Mouse (Mus musculus): Measurements from ENCODE around the gene Ablim2. TPM values are rescaled to one million over a fixed set of nuclear protein-coding genes. Genes with fewer than 3 reads are reported as not detected.
A peak's percentile ranks its signal among the peaks of the same experiment; 100 is the strongest.

The Ablim2 gene
- polyA plus RNA-seq, 1 experiment from 2014 or later = 0.45 TPM

DNA sequence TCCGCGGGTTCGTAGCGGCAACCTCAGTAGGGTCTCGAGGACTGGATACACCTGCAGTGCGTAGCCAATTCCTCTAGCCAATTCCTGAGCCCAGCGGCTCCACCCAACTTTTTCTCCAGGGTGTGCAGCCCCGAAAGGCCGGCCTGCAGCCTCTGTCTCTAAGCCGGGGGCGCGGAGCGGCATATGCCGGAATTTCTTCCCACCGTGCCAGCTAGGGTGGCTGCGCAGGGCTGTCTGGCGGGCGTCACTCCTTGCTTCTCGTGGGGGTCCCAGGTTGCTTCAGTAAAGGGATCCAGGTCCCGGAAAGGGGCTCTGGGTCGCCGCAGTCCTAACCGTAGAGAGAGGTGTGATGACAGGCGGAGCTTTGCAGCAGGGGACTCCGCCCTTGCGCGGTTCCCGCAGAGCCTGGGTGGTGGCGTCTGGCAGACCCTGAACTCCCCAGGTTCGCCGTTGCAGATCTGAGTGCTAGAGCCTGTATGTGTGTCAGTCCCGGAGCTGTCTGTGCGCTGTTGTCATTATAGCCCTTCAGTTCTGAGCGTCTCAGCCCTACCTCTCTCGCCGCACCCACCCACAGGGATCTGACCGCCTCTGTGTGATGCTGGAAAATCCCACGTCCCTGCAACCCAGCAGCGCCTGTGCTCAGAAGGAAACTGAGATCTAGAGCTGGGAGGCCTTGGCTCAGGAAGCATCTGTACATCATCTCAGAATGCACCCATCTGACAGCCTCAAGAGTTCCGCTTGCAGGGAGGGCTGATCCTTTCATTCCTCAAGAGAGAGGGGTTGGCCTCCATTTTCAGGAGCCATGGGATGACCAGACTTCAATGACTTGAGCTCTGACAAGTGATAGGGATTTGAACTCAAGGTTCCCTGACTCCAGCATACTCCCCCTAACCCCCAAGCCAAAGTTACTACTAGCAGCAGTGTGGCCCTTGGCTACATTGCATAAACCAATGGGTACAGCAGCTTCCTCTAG, 687 bp downstream of the Ablim2 start:
- Histone ChIP-seq H3K4me1 (ENCODE audit: insufficient read depth) (peaks cover 6% of the 10 kb centered on the region; the same call in 1 of the 2 replicates), H3K9me3 (ENCODE audit: low read length) (no peaks in the 10 kb centered on the region), H3K36me3 (replicated peaks; ENCODE audit: insufficient read depth, low read length) (no peaks in the 10 kb centered on the region), H3K9ac (replicated peaks) (peak overlapping the region; percentile 48), H3K4me3 (ENCODE audit: low read depth, low read length) (peak overlapping the region; percentile 58), H3K4me2 (ENCODE audit: low read depth, low read length) (peak overlapping the region; percentile 96), H3K27me3 (ENCODE audit: insufficient read depth, low read length) (peaks cover 29% of the 10 kb centered on the region), H3K27ac (ENCODE audit: low read depth) (no peak overlapping the region)
- no peak for ATAC-seq
- peak; percentile 30 for DNase-seq
- TF ChIP-seq EP300 (IDR thresholded peaks at IDR 0.05; ENCODE audit: low read depth) (no peak), CTCF (IDR thresholded peaks at IDR 0.05; ENCODE audit: low read depth) (no peak)
- WGBS (ENCODE audit: insufficient replicate concordance) = 2% methylated on average over 40 of the region's 40 CpGs

DNA sequence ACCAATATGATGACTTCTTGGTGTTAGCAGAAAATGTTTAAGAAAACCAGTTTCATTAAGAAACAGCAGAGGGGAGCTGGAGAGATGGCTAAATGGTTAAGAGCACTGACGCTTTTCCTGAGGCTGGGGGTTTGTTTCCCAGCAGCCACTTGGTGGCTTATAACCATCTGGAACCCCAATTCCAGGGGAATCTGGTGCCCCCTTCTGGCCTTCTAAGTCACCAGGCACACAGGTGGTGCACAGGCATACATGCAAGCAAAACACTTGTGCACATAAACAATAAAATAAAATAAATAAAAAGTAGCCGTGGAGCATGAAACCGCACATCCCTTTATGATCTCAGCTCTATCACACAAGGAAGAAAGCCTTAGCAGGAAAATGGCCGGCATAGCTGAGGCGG, 3.6 kb downstream of the Ablim2 start:
- no peak overlapping the region for H3K4me2 ChIP-seq (ENCODE audit: low read depth, low read length)
- H3K4me3 ChIP-seq (ENCODE audit: low read depth, low read length) = no peak overlapping the region
- 67% methylated on average over 5 of the region's 5 CpGs for WGBS (ENCODE audit: insufficient replicate concordance)
- TF ChIP-seq EP300 (IDR thresholded peaks at IDR 0.05; ENCODE audit: low read depth) = no peak
- no peak for TF ChIP-seq CTCF (IDR thresholded peaks at IDR 0.05; ENCODE audit: low read depth)
- no peak overlapping the region for H3K27ac ChIP-seq (ENCODE audit: low read depth)
- no peaks in the 10 kb centered on the region for H3K9me3 ChIP-seq (ENCODE audit: low read length)
- H3K4me1 ChIP-seq (ENCODE audit: insufficient read depth) = peaks cover 6% of the 10 kb centered on the region; the same call in 1 of the 2 replicates
- H3K9ac ChIP-seq (replicated peaks) = no peak overlapping the region
- no peaks in the 10 kb centered on the region for H3K36me3 ChIP-seq (replicated peaks; ENCODE audit: insufficient read depth, low read length)
- ATAC-seq = no peak
- no peak for DNase-seq
- H3K27me3 ChIP-seq (ENCODE audit: insufficient read depth, low read length) = peaks cover 24% of the 10 kb centered on the region

DNA sequence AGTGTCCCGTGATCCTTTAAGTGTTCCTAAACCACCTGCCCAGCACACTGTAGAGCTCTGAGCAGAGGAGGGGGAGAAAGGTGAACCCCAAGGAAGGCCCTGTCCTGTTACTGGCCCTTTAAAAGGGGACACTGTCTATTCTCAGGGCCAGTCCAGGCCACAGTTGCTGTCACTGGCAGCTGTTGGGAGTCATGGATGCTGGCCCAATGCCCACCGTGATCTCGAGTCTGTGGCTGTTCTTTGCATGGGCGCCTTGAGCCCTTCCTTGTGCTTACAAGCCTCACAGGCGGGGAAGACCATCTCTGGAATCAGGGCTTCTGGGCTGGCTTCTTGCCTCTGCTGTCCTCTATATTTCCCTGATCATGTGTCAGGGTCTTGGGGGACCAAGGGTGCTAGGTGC, 4.7 kb downstream of the Ablim2 start:
- no peaks in the 10 kb centered on the region for H3K36me3 ChIP-seq (replicated peaks; ENCODE audit: insufficient read depth, low read length)

DNA sequence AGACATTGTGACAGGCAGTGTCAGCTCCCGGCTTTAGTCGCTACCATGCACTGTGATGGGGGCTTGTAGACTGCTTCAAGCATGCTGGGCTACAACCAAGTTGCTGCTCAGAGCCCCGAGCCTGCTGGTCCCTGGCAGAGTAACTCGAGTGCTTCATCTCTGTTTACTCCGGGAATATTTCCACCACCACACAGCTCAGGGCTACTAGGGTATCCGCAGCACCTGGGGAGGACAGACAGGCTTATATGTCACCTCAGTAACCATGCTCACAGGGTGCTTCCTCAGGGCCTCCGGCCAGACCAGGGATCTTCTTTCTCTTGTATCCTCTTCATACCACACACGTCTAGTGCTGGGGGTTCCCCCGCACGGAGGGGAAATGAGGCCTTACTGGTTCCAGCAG, 5.2 kb downstream of the Ablim2 start:
- TF ChIP-seq EP300 (IDR thresholded peaks at IDR 0.05; ENCODE audit: low read depth) (no peak), CTCF (IDR thresholded peaks at IDR 0.05; ENCODE audit: low read depth) (no peak)
- no peak overlapping the region for H3K27ac ChIP-seq (ENCODE audit: low read depth)
- H3K4me2 ChIP-seq (ENCODE audit: low read depth, low read length) = no peak overlapping the region
- H3K9me3 ChIP-seq (ENCODE audit: low read length) = no peaks in the 10 kb centered on the region
- peaks cover 23% of the 10 kb centered on the region for H3K27me3 ChIP-seq (ENCODE audit: insufficient read depth, low read length)
- H3K36me3 ChIP-seq (replicated peaks; ENCODE audit: insufficient read depth, low read length) = no peaks in the 10 kb centered on the region
- H3K4me1 ChIP-seq (ENCODE audit: insufficient read depth) = peaks cover 4% of the 10 kb centered on the region; the same call in 1 of the 2 replicates
- no peak for ATAC-seq
- no peak for DNase-seq
- no peak overlapping the region for H3K9ac ChIP-seq (replicated peaks)
- 64% methylated on average over 10 of the region's 10 CpGs for WGBS (ENCODE audit: insufficient replicate concordance)
- no peak overlapping the region for H3K4me3 ChIP-seq (ENCODE audit: low read depth, low read length)

More for the DNA sequence above, 4.7 kb downstream of the Ablim2 start:
- 66% methylated on average over 5 of the region's 5 CpGs for WGBS (ENCODE audit: insufficient replicate concordance)
- TF ChIP-seq EP300 (IDR thresholded peaks at IDR 0.05; ENCODE audit: low read depth) (no peak), CTCF (IDR thresholded peaks at IDR 0.05; ENCODE audit: low read depth) (no peak)
- Histone ChIP-seq H3K27me3 (ENCODE audit: insufficient read depth, low read length) (peaks cover 24% of the 10 kb centered on the region), H3K9me3 (ENCODE audit: low read length) (no peaks in the 10 kb centered on the region), H3K4me3 (ENCODE audit: low read depth, low read length) (no peak overlapping the region), H3K27ac (ENCODE audit: low read depth) (no peak overlapping the region), H3K9ac (replicated peaks) (no peak overlapping the region), H3K4me1 (ENCODE audit: insufficient read depth) (peaks cover 6% of the 10 kb centered on the region; the same call in 1 of the 2 replicates), H3K4me2 (ENCODE audit: low read depth, low read length) (no peak overlapping the region)
- DNase-seq = no peak
- no peak for ATAC-seq

DNA sequence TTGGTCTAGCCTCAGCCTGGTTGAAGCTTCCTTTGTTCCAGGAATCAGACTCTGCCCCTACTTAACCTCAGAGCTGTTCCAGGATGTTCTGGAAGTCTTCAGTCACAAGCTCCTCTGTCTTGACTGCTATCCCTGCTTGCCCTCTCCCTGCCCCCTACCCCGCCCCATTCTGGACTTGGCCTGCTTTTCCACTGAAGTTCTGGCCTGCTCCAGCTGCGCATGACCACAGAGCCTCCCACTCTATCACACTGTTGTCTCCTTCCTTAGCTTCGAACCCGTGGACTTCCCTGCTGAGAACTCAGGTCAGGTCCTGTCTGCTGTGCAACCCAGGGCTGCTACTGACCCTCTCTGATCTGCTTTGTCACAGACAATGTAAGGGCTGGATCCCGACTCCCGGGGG, 8.2 kb downstream of the Ablim2 start:
- Histone ChIP-seq H3K27me3 (ENCODE audit: insufficient read depth, low read length) (no peaks in the 10 kb centered on the region), H3K9me3 (ENCODE audit: low read length) (no peaks in the 10 kb centered on the region), H3K36me3 (replicated peaks; ENCODE audit: insufficient read depth, low read length) (no peaks in the 10 kb centered on the region), H3K27ac (ENCODE audit: low read depth) (no peak overlapping the region), H3K4me3 (ENCODE audit: low read depth, low read length) (no peak overlapping the region), H3K4me1 (ENCODE audit: insufficient read depth) (no peaks in the 10 kb centered on the region), H3K4me2 (ENCODE audit: low read depth, low read length) (no peak overlapping the region), H3K9ac (replicated peaks) (no peak overlapping the region)
- ATAC-seq = no peak
- TF ChIP-seq EP300 (IDR thresholded peaks at IDR 0.05; ENCODE audit: low read depth) (no peak), CTCF (IDR thresholded peaks at IDR 0.05; ENCODE audit: low read depth) (no peak)
- 66% methylated on average over 6 of the region's 6 CpGs for WGBS (ENCODE audit: insufficient replicate concordance)
- DNase-seq = no peak

DNA sequence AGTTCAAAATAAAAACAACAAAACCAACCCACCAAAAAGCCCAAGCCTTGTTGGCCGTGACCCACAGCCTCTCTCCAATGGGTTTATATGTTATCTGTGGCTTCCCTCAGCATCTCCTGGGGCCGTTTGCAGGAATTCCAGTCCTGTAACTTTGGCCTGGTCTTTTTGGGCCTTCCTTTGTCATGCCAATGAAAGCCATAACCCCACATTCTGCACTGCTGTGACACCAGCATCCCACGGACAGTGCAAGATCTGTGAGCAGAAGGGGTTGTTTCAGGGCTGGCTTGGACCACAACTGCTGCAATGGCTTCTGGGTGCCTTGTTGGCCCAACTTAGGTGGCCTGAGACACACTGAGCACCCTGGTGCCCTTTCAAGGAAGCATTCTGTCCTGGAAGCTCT, 10.8 kb downstream of the Ablim2 start:
- Histone ChIP-seq H3K9me3 (ENCODE audit: low read length) (no peaks in the 10 kb centered on the region), H3K9ac (replicated peaks) (no peak overlapping the region), H3K27me3 (ENCODE audit: insufficient read depth, low read length) (no peaks in the 10 kb centered on the region), H3K36me3 (replicated peaks; ENCODE audit: insufficient read depth, low read length) (no peaks in the 10 kb centered on the region), H3K4me1 (ENCODE audit: insufficient read depth) (no peaks in the 10 kb centered on the region), H3K27ac (ENCODE audit: low read depth) (no peak overlapping the region), H3K4me3 (ENCODE audit: low read depth, low read length) (no peak overlapping the region), H3K4me2 (ENCODE audit: low read depth, low read length) (no peak overlapping the region)
- 62% methylated on average over 3 of the region's 3 CpGs for WGBS (ENCODE audit: insufficient replicate concordance)
- DNase-seq = no peak
- no peak for ATAC-seq
- TF ChIP-seq EP300 (IDR thresholded peaks at IDR 0.05; ENCODE audit: low read depth) = no peak
- TF ChIP-seq CTCF (IDR thresholded peaks at IDR 0.05; ENCODE audit: low read depth) = no peak
